Mouse (Mus musculus): ENCODE measurements around the gene Mrpl35.

DNA sequence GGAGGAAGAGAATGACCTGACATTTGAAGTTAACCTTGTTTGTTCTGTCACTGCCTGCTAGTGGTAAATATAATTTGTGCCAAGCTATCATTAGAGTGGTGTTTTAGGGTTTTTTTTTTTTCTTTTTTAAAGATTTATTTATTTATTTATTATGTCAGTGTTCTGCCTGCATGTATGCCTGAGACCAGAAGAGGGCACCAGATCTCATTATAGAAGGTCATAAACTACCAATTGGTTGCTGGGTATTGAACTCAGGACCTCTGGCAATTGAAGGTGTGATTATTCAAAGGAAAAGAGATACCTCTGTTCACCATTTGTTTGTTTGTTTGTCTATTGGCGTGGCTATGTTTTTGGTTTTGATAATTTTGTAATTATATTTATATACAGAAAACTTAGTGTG, 42.0 kb upstream of the Mrpl35 start:
- TF ChIP-seq CTCF (IDR thresholded peaks at IDR 0.05; ENCODE audit: insufficient read depth, low read depth, low read length) (no peak), POLR2A (IDR thresholded peaks at IDR 0.05; ENCODE audit: insufficient read depth, low read depth, low read length) (no peak)

Measured in olfactory bulb, adult 2 months (tissue).